Mouse (Mus musculus) left cerebral cortex, postnatal 25 days (tissue): Measurements from ENCODE around the gene 4931406C07Rik. TPM values are rescaled to one million over a fixed set of nuclear protein-coding genes. Genes with fewer than 3 reads are reported as not detected.

Experiments used
- DNase-seq, 2 experiments: peaks; one replicate each; pipeline ENCODE4 v3.0.0; 2022; ENCODE audit warnings: low spot score in 2 of 2, mixed read lengths in 1 of 2
- intact Hi-C: fragments of 180-260 bp; cut with DNase I; formaldehyde crosslinking; loops from one replicate; pipeline ENCODE4 v1.15.1; 2025
- microRNA-seq, 2 experiments: library from miRNA; unstranded; fragments of <30 nt; microRNA quantifications; one replicate each; pipeline ENCODE4 v1.2.0; 2022
- total RNA-seq, 2 experiments: library from RNA; stranded (reverse); gene quantifications; 2 replicates each; pipeline ENCODE4 v1.2.3; 2021

Gene 4931406C07Rik
- total RNA-seq, 2 experiments from 2014 or later, result 17.0 to 21.6 TPM

GRCm38 (mm10) chr9:15240863-15241595 lies 65.2 kb downstream of the 4931406C07Rik start:
- no peak for DNase-seq
- intact Hi-C loops, result no loop called here

GRCm38 (mm10) chr9:15240006-15240405 lies 66.2 kb downstream of the 4931406C07Rik start:
- no peak for DNase-seq
- intact Hi-C loops, result no loop called here

GRCm38 (mm10) chr9:15239042-15239925 lies 67.0 kb downstream of the 4931406C07Rik start, which contains the start of gene Vstm5:
Gene Vstm5, plus strand, starts transcription at chr9:15239045.
- intact Hi-C loops, result no loop called here
- peak; percentile 42 to 43 for DNase-seq

- DNase-seq, result no peak
- intact Hi-C loops, result no loop called here
These were observed 67.8 kb downstream of the 4931406C07Rik start for GRCm38 (mm10) chr9:15238297-15238990.

- intact Hi-C loops, result no loop called here
- DNase-seq, result no peak
These were observed 68.5 kb downstream of the 4931406C07Rik start for GRCm38 (mm10) chr9:15237516-15238296.

- intact Hi-C loops, result no loop called here
- DNase-seq, result no peak
These were observed 70.3 kb downstream of the 4931406C07Rik start for GRCm38 (mm10) chr9:15235986-15236385.

- intact Hi-C loops, result no loop called here
- no peak for DNase-seq
These were observed 72.6 kb downstream of the 4931406C07Rik start for GRCm38 (mm10) chr9:15233604-15234003.

Small RNA genes lying within 50 kb of the gene (microRNA-seq; reads per million reads assigned to microRNA genes)
- gene Gm49349, result 0 reads per million in 2 experiments
- gene mmu-mir-7650, result 0 reads per million in 2 experiments

Other genes starting within 250 kb of the 4931406C07Rik start
- not detected for gene Hephl1, start 194.3 kb downstream of the 4931406C07Rik start, total RNA-seq
- 1 to 10 TPM; 8.1 to 8.7 TPM for gene Vstm5, start 67.4 kb downstream of the 4931406C07Rik start, total RNA-seq
- 10 to 100 TPM; 31.4 to 38.0 TPM for gene Med17, start 26.5 kb downstream of the 4931406C07Rik start, total RNA-seq
- 10 to 100 TPM; 25.8 to 28.8 TPM for gene Taf1d, start 234 bp downstream of the 4931406C07Rik start, total RNA-seq
- 10 to 100 TPM; 19.1 to 21.6 TPM for gene Cep295, start 51.3 kb upstream of the 4931406C07Rik start, total RNA-seq
- gene Smco4, start 187.0 kb upstream of the 4931406C07Rik start, total RNA-seq, result 1 to 10 TPM; 3.3 to 4.1 TPM